Mouse (Mus musculus) cerebellum, adult 2 months (tissue): ENCODE results near the gene Ptprf. TPM values are rescaled to one million over a fixed set of nuclear protein-coding genes. Genes with fewer than 3 reads are reported as not detected.

Source experiments
- DNase-seq, 2 experiments: peaks; one replicate each; pipeline ENCODE4 v3.0.0; 2021
- H3K27ac ChIP-seq: fragments of 200-500 bp; 2 replicates; pipeline ENCODE4 v1.5.1; 2012; ENCODE audit warnings: low read length, control low read depth, inconsistent platforms; ENCODE audit not compliant: insufficient read depth
- H3K27me3 ChIP-seq: fragments of 200-500 bp; 2 replicates; pipeline ENCODE4 v1.6.1; 2012; ENCODE audit warnings: inconsistent platforms, mild to moderate bottlenecking, low read length, moderate library complexity; ENCODE audit not compliant: control insufficient read depth, insufficient read depth
- H3K4me1 ChIP-seq: fragments of 200-500 bp; 2 replicates; pipeline ENCODE4 v1.6.1; 2011; ENCODE audit warnings: low read length; ENCODE audit not compliant: control insufficient read depth, insufficient read depth
- H3K4me3 ChIP-seq: fragments of 200-500 bp; replicated peaks from 2 replicates; pipeline ENCODE3; 2011; ENCODE audit warnings: mild to moderate bottlenecking, low read depth, low read length, control low read depth; ENCODE audit not compliant: insufficient read depth
- CTCF ChIP-seq: fragments of 200-500 bp; IDR thresholded peaks from 2 replicates; pipeline ENCODE4 v1.5.1; 2011; ENCODE audit warnings: low read depth, mild to moderate bottlenecking, control low read depth, low read length, moderate library complexity, borderline replicate concordance; ENCODE audit not compliant: insufficient read depth
- POLR2A ChIP-seq: fragments of 200-500 bp; IDR thresholded peaks from 2 replicates; pipeline ENCODE4 v1.6.1; 2011; ENCODE audit warnings: low read length, control low read depth, borderline replicate concordance; ENCODE audit not compliant: insufficient read depth
- WGBS: fragments of 180-500 bp; shearing (Covaris S2); methylation state at CpG from one replicate; pipeline ENCODE4 v1.1.7; 2018; 5-methylcytosine and 5-hydroxymethylcytosine counted together
- polyA plus RNA-seq: library from polyadenylated mRNA; depleted of rRNA; stranded (reverse); fragments of >200 nt; gene quantifications from 2 replicates; pipeline ENCODE4 v1.2.3, GENCODE M21; 2012

Ptprf gene
- polyA plus RNA-seq, 1 experiment, result 26.9 TPM

GRCm38 (mm10) chr4:118315286-118315685, 24.1 kb upstream of the Ptprf start:
- Histone ChIP-seq H3K27me3 (no peaks in the 10 kb centered on the region), H3K4me3 (no peak overlapping the region), H3K27ac (no peak overlapping the region), H3K4me1 (no peaks in the 10 kb centered on the region)
- TF ChIP-seq POLR2A (no peak), CTCF (no peak)
- WGBS, result 55% methylated on average over 8 of the region's 8 CpGs
- DNase-seq, result no peak

GRCm38 (mm10) chr4:118310461-118310860, 19.3 kb upstream of the Ptprf start:
- Histone ChIP-seq H3K27me3 (no peaks in the 10 kb centered on the region), H3K4me1 (no peaks in the 10 kb centered on the region), H3K4me3 (no peak overlapping the region), H3K27ac (no peak overlapping the region)
- TF ChIP-seq POLR2A, result no peak
- no peak for TF ChIP-seq CTCF
- WGBS, result 100% methylated on average over 1 of the region's 1 CpGs
- no peak for DNase-seq

- H3K27ac ChIP-seq, result no peak overlapping the region
- 94% methylated on average over 13 of the region's 13 CpGs for WGBS
- DNase-seq, result no peak
- H3K27me3 ChIP-seq, result no peaks in the 10 kb centered on the region; the same call in 1 of the 2 replicates
- H3K4me3 ChIP-seq, result no peak overlapping the region
- no peaks in the 10 kb centered on the region for H3K4me1 ChIP-seq
- TF ChIP-seq CTCF (no peak), POLR2A (no peak)
Measured at GRCm38 (mm10) chr4:118307533-118308263, 16.5 kb upstream of the Ptprf start.

GRCm38 (mm10) chr4:118306113-118306696, 15.0 kb upstream of the Ptprf start:
- H3K27ac ChIP-seq, result no peak overlapping the region
- H3K4me1 ChIP-seq, result no peaks in the 10 kb centered on the region
- no peaks in the 10 kb centered on the region; the same call in 1 of the 2 replicates for H3K27me3 ChIP-seq
- DNase-seq, result no peak
- H3K4me3 ChIP-seq, result no peak overlapping the region
- 64% methylated on average over 21 of the region's 21 CpGs for WGBS
- no peak for TF ChIP-seq POLR2A
- TF ChIP-seq CTCF, result no peak

- Histone ChIP-seq H3K27me3 (no peaks in the 10 kb centered on the region; the same call in 1 of the 2 replicates), H3K4me1 (no peaks in the 10 kb centered on the region), H3K4me3 (no peak overlapping the region), H3K27ac (no peak overlapping the region)
- WGBS, result 28% methylated on average over 4 of the region's 4 CpGs
- no peak for DNase-seq
- no peak for TF ChIP-seq CTCF
- no peak for TF ChIP-seq POLR2A
Measured at GRCm38 (mm10) chr4:118304984-118305383, 13.8 kb upstream of the Ptprf start.

- 36% methylated on average over 5 of the region's 5 CpGs for WGBS
Measured at GRCm38 (mm10) chr4:118297844-118298243, 6.6 kb upstream of the Ptprf start.

GRCm38 (mm10) chr4:118295651-118296561, 4.7 kb upstream of the Ptprf start:
- WGBS, result 65% methylated on average over 17 of the region's 17 CpGs
- DNase-seq, result no peak
- TF ChIP-seq POLR2A (no peak), CTCF (no peak)

More at GRCm38 (mm10) chr4:118297844-118298243, 6.6 kb upstream of the Ptprf start:
- Histone ChIP-seq H3K27me3 (no peaks in the 10 kb centered on the region; the same call in 1 of the 2 replicates), H3K27ac (no peak overlapping the region), H3K4me3 (no peak overlapping the region), H3K4me1 (no peaks in the 10 kb centered on the region)
- TF ChIP-seq POLR2A (no peak), CTCF (no peak)
- DNase-seq, result no peak

GRCm38 (mm10) chr4:118294811-118295210, 3.6 kb upstream of the Ptprf start:
- no peak for DNase-seq
- TF ChIP-seq CTCF, result no peak
- no peak for TF ChIP-seq POLR2A
- no peaks in the 10 kb centered on the region; the same call in 1 of the 2 replicates for H3K27me3 ChIP-seq
- H3K4me3 ChIP-seq, result no peak overlapping the region
- no peaks in the 10 kb centered on the region for H3K4me1 ChIP-seq
- WGBS, result 41% methylated on average over 4 of the region's 4 CpGs
- no peak overlapping the region for H3K27ac ChIP-seq

More at GRCm38 (mm10) chr4:118295651-118296561, 4.7 kb upstream of the Ptprf start:
- Histone ChIP-seq H3K4me3 (no peak overlapping the region), H3K27me3 (no peaks in the 10 kb centered on the region; the same call in 1 of the 2 replicates), H3K27ac (no peak overlapping the region), H3K4me1 (no peaks in the 10 kb centered on the region)
